Mouse (Mus musculus) neural tube, embryonic 12.5 days (tissue): ENCODE results near the gene Krtap16-1. TPM values are rescaled to one million over a fixed set of nuclear protein-coding genes. Genes with fewer than 3 reads are reported as not detected.

ENCODE experiments used
- ATAC-seq: fragments of 200-750 bp; cut with Nextera tagmentation; 2 replicates; pipeline ENCODE4 v1.8.0; 2017; ENCODE audit warnings: low read depth, mild to moderate bottlenecking, moderate TSS enrichment, moderate library complexity; ENCODE audit not compliant: low FRiP score
- H3K27ac ChIP-seq: fragments of 300-500 bp; sonication (generic); 2 replicates; pipeline ENCODE4 v1.5.1; 2016
- H3K27me3 ChIP-seq: fragments of 300-500 bp; sonication (generic); replicated peaks from 2 replicates; pipeline ENCODE4 v1.6.1; 2016; ENCODE audit warnings: mild to moderate bottlenecking
- H3K36me3 ChIP-seq: fragments of 300-500 bp; sonication (generic); 2 replicates; pipeline ENCODE4 v1.6.1; 2016; ENCODE audit warnings: mild to moderate bottlenecking
- H3K4me1 ChIP-seq: fragments of 300-500 bp; sonication (generic); 2 replicates; pipeline ENCODE4 v1.6.1; 2016
- H3K4me2 ChIP-seq: fragments of 300-500 bp; sonication (generic); replicated peaks from 2 replicates; pipeline ENCODE4 v1.6.1; 2016; ENCODE audit warnings: mild to moderate bottlenecking
- H3K4me3 ChIP-seq: fragments of 300-500 bp; sonication (generic); 2 replicates; pipeline ENCODE4 v1.5.1; 2016
- H3K9ac ChIP-seq: fragments of 300-500 bp; sonication (generic); 2 replicates; pipeline ENCODE4 v1.6.1; 2016; ENCODE audit warnings: mild to moderate bottlenecking
- H3K9me3 ChIP-seq: fragments of 300-500 bp; sonication (generic); 2 replicates; pipeline ENCODE4 v1.6.1; 2016; ENCODE audit warnings: mild to moderate bottlenecking
- WGBS: fragments of 180-500 bp; shearing (Covaris S2); methylation state at CpG from one replicate; pipeline ENCODE4 v1.1.7; 2016; 5-methylcytosine and 5-hydroxymethylcytosine counted together
- polyA plus RNA-seq: library from polyadenylated mRNA; unstranded; fragments of >200 nt; fragmentation: Nextera tagmentation; extraction: Ambion mirVana; gene quantifications from 2 replicates; pipeline ENCODE4 v1.2.1, GENCODE M21; 2016

Gene Krtap16-1
- polyA plus RNA-seq, 1 experiment from 2014 or later = not detected

GRCm38 (mm10) chr11:99935991-99936390 lies 50.4 kb downstream of the Krtap16-1 start, which contains the start of gene Krtap31-2:
Gene Krtap31-2, plus strand, starts transcription at chr11:99936291.
- H3K9ac ChIP-seq = no peak within 1 kb of the TSS
- no peak for ATAC-seq
- no peaks in the 10 kb centered on the region for H3K36me3 ChIP-seq
- WGBS = 98% methylated on average over 1 of the region's 1 CpGs
- H3K9me3 ChIP-seq = no peaks in the 10 kb centered on the region
- H3K4me3 ChIP-seq = no peak within 1 kb of the TSS
- H3K27me3 ChIP-seq = no peaks in the 10 kb centered on the region
- no peaks in the 10 kb centered on the region for H3K4me1 ChIP-seq
- H3K4me2 ChIP-seq = no peak within 1 kb of the TSS
- no peak within 1 kb of the TSS for H3K27ac ChIP-seq

Other genes with a start within 250 kb of the Krtap16-1 start
- not detected in 2 replicates for gene Gm11595, start 213.7 kb downstream of the Krtap16-1 start, polyA plus RNA-seq
- not detected in 2 replicates for gene Krtap4-8, start 205.9 kb downstream of the Krtap16-1 start, polyA plus RNA-seq
- not detected in 2 replicates for gene Krtap4-9, start 201.4 kb downstream of the Krtap16-1 start, polyA plus RNA-seq
- not detected in 2 replicates for gene Gm11596, start 193.1 kb downstream of the Krtap16-1 start, polyA plus RNA-seq
- not detected in 2 replicates for gene Gm11569, start 187.7 kb downstream of the Krtap16-1 start, polyA plus RNA-seq
- gene Gm11554, start 182.2 kb downstream of the Krtap16-1 start, polyA plus RNA-seq = not detected in 2 replicates
- not detected in 2 replicates for gene Krtap4-13, start 176.7 kb downstream of the Krtap16-1 start, polyA plus RNA-seq
- not detected in 2 replicates for gene Gm11564, start 170.9 kb downstream of the Krtap16-1 start, polyA plus RNA-seq
- gene 2300003K06Rik, start 148.5 kb downstream of the Krtap16-1 start, polyA plus RNA-seq = not detected in 2 replicates
- gene Krtap4-16, start 135.0 kb downstream of the Krtap16-1 start, polyA plus RNA-seq = not detected in 2 replicates
- gene Gm11568, start 128.7 kb downstream of the Krtap16-1 start, polyA plus RNA-seq = not detected in 2 replicates
- not detected in 2 replicates for gene Gm11559, start 122.1 kb downstream of the Krtap16-1 start, polyA plus RNA-seq
- not detected in 2 replicates for gene Krtap9-1, start 113.2 kb downstream of the Krtap16-1 start, polyA plus RNA-seq
- not detected in 2 replicates for gene Gm11567, start 107.4 kb downstream of the Krtap16-1 start, polyA plus RNA-seq
- not detected in 2 replicates for gene Krtap31-1, start 78.7 kb downstream of the Krtap16-1 start, polyA plus RNA-seq
- gene Gm11565, start 71.8 kb downstream of the Krtap16-1 start, polyA plus RNA-seq = not detected in 2 replicates
- gene Krtap31-2, start 50.3 kb downstream of the Krtap16-1 start, polyA plus RNA-seq = not detected in 2 replicates
- not detected in 2 replicates for gene Krtap9-5, start 38.1 kb downstream of the Krtap16-1 start, polyA plus RNA-seq
- not detected in 2 replicates for gene Krtap29-1, start 7.5 kb downstream of the Krtap16-1 start, polyA plus RNA-seq
- gene Krtap17-1, start 7.4 kb upstream of the Krtap16-1 start, polyA plus RNA-seq = 0.37 TPM in 1 of 2 replicates, not detected in the other
- not detected in 2 replicates for gene Krt33a, start 29.6 kb upstream of the Krtap16-1 start, polyA plus RNA-seq
- not detected in 2 replicates for gene Krt33b, start 43.3 kb upstream of the Krtap16-1 start, polyA plus RNA-seq
- gene Krt34, start 55.0 kb upstream of the Krtap16-1 start, polyA plus RNA-seq = not detected in 2 replicates
- not detected in 2 replicates for gene Krt31, start 64.0 kb upstream of the Krtap16-1 start, polyA plus RNA-seq
- gene Krt32, start 101.6 kb upstream of the Krtap16-1 start, polyA plus RNA-seq = not detected in 2 replicates
- gene Krt35, start 109.6 kb upstream of the Krtap16-1 start, polyA plus RNA-seq = not detected in 2 replicates
- not detected in 2 replicates for gene Krt36, start 119.0 kb upstream of the Krtap16-1 start, polyA plus RNA-seq
- gene Krt13, start 135.0 kb upstream of the Krtap16-1 start, polyA plus RNA-seq = 0.23 and 0.52 TPM in 2 replicates
- 8.0 and 8.5 TPM in 2 replicates for gene Krt15, start 149.3 kb upstream of the Krtap16-1 start, polyA plus RNA-seq
- 3.4 and 3.7 TPM in 2 replicates for gene Krt19, start 162.1 kb upstream of the Krtap16-1 start, polyA plus RNA-seq
- gene Krt9, start 206.6 kb upstream of the Krtap16-1 start, polyA plus RNA-seq = 0.11 TPM in 1 of 2 replicates, not detected in the other
- 10.5 and 11.6 TPM in 2 replicates for gene Krt14, start 221.0 kb upstream of the Krtap16-1 start, polyA plus RNA-seq